Mouse (Mus musculus) lung, postnatal 0 days (tissue): ENCODE data around the gene Qsox2. TPM values are rescaled to one million over a fixed set of nuclear protein-coding genes. Genes with fewer than 3 reads are reported as not detected.

Experiments
- ATAC-seq: fragments of 200-750 bp; cut with Nextera tagmentation; 2 replicates; pipeline ENCODE4 v1.8.0; 2017; ENCODE audit warnings: moderate library complexity
- DNase-seq: peaks from one replicate; pipeline ENCODE4 v3.0.0-alpha.2; 2016; ENCODE audit warnings: low spot score
- H3K27ac ChIP-seq: fragments of 300-500 bp; sonication (generic); 2 replicates; pipeline ENCODE4 v1.5.1; 2014; ENCODE audit warnings: antibody characterized with exemption, mild to moderate bottlenecking, low read length, mixed read lengths
- H3K27me3 ChIP-seq: fragments of 300-500 bp; sonication (generic); replicated peaks from 2 replicates; pipeline ENCODE4 v1.6.1; 2014; ENCODE audit warnings: low read length, mixed read lengths; ENCODE audit not compliant: insufficient read depth
- H3K36me3 ChIP-seq: fragments of 300-500 bp; sonication (generic); 2 replicates; pipeline ENCODE4 v1.6.1; 2014; ENCODE audit warnings: low read length, mixed read lengths; ENCODE audit not compliant: insufficient read depth
- H3K4me1 ChIP-seq: fragments of 300-500 bp; sonication (generic); 2 replicates; pipeline ENCODE4 v1.6.1; 2014; ENCODE audit warnings: antibody characterized with exemption, low read depth, low read length, mixed read lengths; ENCODE audit not compliant: insufficient read depth
- H3K4me2 ChIP-seq: fragments of 300-500 bp; sonication (generic); replicated peaks from 2 replicates; pipeline ENCODE4 v1.6.1; 2014; ENCODE audit warnings: low read depth, mild to moderate bottlenecking, low read length, moderate library complexity, mixed read lengths
- H3K4me3 ChIP-seq: fragments of 300-500 bp; sonication (generic); 2 replicates; pipeline ENCODE4 v1.5.1; 2014; ENCODE audit warnings: low read depth, low read length
- H3K9ac ChIP-seq: fragments of 300-500 bp; sonication (generic); replicated peaks from 2 replicates; pipeline ENCODE4 v1.6.1; 2014; ENCODE audit warnings: low read depth, mild to moderate bottlenecking
- H3K9me3 ChIP-seq: fragments of 300-500 bp; sonication (generic); 2 replicates; pipeline ENCODE4 v1.6.1; 2016; ENCODE audit warnings: low read length, mixed read lengths
- CTCF ChIP-seq: IDR thresholded peaks from 2 replicates; pipeline ENCODE4 v1.5.1; 2016; ENCODE audit warnings: antibody characterized with exemption, mild to moderate bottlenecking
- EP300 ChIP-seq: IDR thresholded peaks from 2 replicates; pipeline ENCODE4 v1.6.1; 2016; ENCODE audit warnings: antibody characterized with exemption, mild to moderate bottlenecking, control low read depth
- WGBS: fragments of 180-500 bp; shearing (Covaris S2); extraction: QIAGEN DNeasy Blood & Tissue Kit; methylation state at CpG from one replicate; pipeline ENCODE4 v1.1.7; 2014; 5-methylcytosine and 5-hydroxymethylcytosine counted together
- polyA plus RNA-seq: library from polyadenylated mRNA; unstranded; fragments of >200 nt; fragmentation: Nextera tagmentation; extraction: Ambion mirVana; gene quantifications from 2 replicates; pipeline ENCODE4 v1.2.1, GENCODE M21; 2015

Qsox2 gene
- polyA plus RNA-seq, 1 experiment from 2014 or later = 11.3 TPM

DNA sequence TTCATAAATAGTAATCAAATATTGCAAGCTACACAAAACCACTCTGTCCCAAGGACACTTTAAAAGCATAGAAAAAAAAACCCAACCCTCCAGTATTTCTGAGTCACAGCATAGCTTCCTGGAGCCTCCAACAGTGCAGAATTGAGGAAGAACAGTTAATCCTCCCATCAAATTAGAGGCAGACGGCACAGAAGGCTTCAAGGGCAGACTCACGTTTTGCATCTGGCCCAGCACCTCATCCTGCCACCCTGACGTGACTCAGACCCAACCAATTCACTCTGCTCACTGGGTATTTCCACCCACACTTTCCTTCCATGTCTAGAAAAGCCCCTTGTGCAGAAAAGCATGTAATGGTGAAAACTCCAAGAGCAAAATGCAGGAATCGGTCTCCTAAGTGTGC lies 7.1 kb downstream of the Qsox2 start:
- H3K9me3 ChIP-seq = no peaks in the 10 kb centered on the region
- no peaks in the 10 kb centered on the region for H3K36me3 ChIP-seq
- WGBS = 70% methylated on average over 4 of the region's 4 CpGs
- DNase-seq (no peak), ATAC-seq (no peak)
- H3K4me2 ChIP-seq = no peak overlapping the region
- H3K4me3 ChIP-seq = no peak overlapping the region
- H3K27me3 ChIP-seq = no peaks in the 10 kb centered on the region
- no peak overlapping the region for H3K27ac ChIP-seq
- H3K4me1 ChIP-seq = no peaks in the 10 kb centered on the region
- H3K9ac ChIP-seq = no peak overlapping the region
- TF ChIP-seq CTCF = no peak
- TF ChIP-seq EP300 = no peak

DNA sequence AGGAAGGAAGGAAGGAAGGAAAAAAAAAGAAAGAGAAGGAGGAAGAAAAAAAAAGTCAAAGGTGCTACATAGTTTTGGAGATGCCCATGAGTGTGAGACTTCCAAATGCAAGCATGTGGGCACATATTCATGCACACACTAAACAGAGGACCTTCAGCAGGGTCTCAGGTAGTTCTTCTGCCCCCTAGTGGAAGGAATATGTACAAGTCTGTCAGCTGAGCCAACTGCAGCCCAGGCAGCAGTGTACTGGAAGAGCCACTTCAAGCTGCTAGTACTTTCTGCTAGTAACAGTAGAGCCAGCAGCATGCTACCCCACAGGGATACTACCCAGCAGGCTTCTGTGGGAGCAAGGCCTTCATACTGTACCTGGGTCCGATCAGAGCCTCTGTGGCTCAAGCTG lies 9.5 kb downstream of the Qsox2 start:
- H3K4me1 ChIP-seq = no peaks in the 10 kb centered on the region
- no peak overlapping the region for H3K4me2 ChIP-seq
- WGBS = 73% methylated on average over 1 of the region's 1 CpGs
- H3K9me3 ChIP-seq = no peaks in the 10 kb centered on the region
- TF ChIP-seq CTCF (peak; percentile 86), EP300 (no peak)
- H3K27ac ChIP-seq = no peak overlapping the region
- ATAC-seq (peak; percentile 77), DNase-seq (peak; percentile 78)
- H3K27me3 ChIP-seq = no peaks in the 10 kb centered on the region
- no peak overlapping the region for H3K4me3 ChIP-seq
- no peaks in the 10 kb centered on the region for H3K36me3 ChIP-seq
- H3K9ac ChIP-seq = no peak overlapping the region

DNA sequence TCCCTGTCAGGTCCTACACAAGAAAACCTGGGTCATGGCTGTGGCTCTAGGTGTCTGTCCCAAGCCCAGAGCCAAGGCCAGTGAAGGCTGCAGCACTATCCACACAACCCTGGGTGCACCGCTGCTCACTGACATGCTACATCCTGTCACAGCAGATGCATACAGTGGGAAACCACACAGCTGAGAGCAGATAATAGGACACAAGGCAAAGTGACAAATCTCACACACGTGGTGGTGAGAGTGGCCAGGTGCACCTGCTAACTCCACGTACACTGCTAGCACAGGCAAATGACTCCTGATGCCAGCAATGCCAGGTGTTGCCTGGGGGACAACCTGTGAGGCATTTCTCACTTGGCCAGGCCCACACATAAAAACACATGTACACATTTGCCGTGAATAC lies 12.1 kb downstream of the Qsox2 start:
- no peak for ATAC-seq
- TF ChIP-seq CTCF = no peak
- TF ChIP-seq EP300 = no peak
- H3K36me3 ChIP-seq = peaks cover 4% of the 10 kb centered on the region; the same call in 1 of the 2 replicates

DNA sequence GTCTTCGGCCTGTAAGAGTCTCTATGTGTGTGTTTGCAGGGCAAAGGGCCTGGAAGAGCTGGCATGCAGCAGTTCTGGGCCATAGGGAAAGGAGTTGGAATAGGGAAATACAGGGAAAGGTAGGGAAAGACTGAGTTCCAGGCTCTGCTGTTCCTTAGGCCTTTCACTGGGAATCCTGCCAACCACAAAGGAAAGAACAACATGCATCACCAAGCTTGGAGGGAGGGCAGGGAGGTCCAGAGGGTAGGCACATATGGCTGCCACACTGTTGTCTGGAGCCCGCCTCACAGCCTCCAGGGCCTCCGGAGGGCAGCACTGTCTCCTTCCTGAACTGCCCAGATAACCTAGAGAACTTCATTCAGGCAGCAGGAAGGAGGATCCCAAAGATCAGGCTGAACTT lies 13.4 kb downstream of the Qsox2 start:
- H3K36me3 ChIP-seq = peaks cover 4% of the 10 kb centered on the region; the same call in 1 of the 2 replicates
- H3K4me2 ChIP-seq = no peak overlapping the region
- TF ChIP-seq EP300 = no peak
- no peak for TF ChIP-seq CTCF
- H3K4me3 ChIP-seq = no peak overlapping the region
- no peaks in the 10 kb centered on the region for H3K4me1 ChIP-seq
- no peak overlapping the region for H3K9ac ChIP-seq
- no peak overlapping the region for H3K27ac ChIP-seq
- WGBS = 86% methylated on average over 3 of the region's 3 CpGs
- no peak for ATAC-seq
- no peaks in the 10 kb centered on the region for H3K9me3 ChIP-seq
- no peak for DNase-seq
- no peaks in the 10 kb centered on the region for H3K27me3 ChIP-seq

More for the DNA sequence above, 12.1 kb downstream of the Qsox2 start:
- Histone ChIP-seq H3K4me2 (no peak overlapping the region), H3K4me3 (no peak overlapping the region), H3K27ac (no peak overlapping the region), H3K27me3 (no peaks in the 10 kb centered on the region), H3K4me1 (no peaks in the 10 kb centered on the region), H3K9ac (no peak overlapping the region), H3K9me3 (no peaks in the 10 kb centered on the region)
- WGBS = 87% methylated on average over 4 of the region's 4 CpGs
- no peak for DNase-seq

DNA sequence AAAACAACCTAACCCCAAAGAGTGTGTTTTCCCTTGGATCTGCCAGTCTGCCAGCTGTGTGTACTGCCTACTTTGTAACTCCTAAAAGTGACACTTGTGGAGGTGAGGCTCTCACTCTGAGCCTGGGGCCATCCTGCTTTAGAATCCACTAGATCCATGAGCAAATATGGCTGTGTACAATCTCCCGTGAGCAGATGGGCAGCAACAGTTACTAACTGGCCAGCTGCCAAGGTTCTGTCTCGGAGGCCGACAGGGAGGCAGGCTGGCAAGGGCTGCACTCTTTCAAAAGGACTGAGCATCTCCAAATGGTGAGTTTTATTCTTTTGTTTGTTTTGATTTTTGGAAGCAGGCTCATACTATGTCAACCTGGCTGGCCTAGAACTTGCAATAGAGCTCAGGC lies 22.8 kb downstream of the Qsox2 start:
- Histone ChIP-seq H3K9me3 (no peaks in the 10 kb centered on the region), H3K4me1 (no peaks in the 10 kb centered on the region), H3K36me3 (peaks cover 31% of the 10 kb centered on the region; the same call in 1 of the 2 replicates), H3K27me3 (no peaks in the 10 kb centered on the region), H3K9ac (no peak overlapping the region), H3K4me2 (no peak overlapping the region), H3K27ac (no peak overlapping the region), H3K4me3 (no peak overlapping the region)
- DNase-seq (no peak), ATAC-seq (no peak)
- 11% methylated on average over 3 of the region's 3 CpGs for WGBS
- TF ChIP-seq CTCF = no peak
- TF ChIP-seq EP300 = no peak

DNA sequence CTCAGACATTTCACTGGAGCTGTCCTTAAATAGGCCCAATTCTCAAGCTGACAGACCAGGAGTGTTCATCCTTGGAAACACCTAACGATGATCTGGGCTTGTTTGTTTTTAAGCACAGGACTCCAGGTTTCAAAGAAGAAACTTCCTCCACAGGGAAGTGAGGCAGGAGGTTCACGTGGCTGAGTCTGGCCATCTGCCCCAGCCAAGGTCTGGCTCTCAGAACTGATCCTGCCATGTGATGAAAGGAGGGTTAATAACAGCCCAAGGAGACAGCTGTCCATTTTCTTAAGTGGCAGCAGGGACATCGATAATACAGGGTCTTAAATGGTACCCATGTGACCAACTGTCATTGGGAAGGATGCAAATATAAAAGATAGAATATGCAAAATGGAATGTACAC lies 27.8 kb downstream of the Qsox2 start:
- 80% methylated on average over 3 of the region's 3 CpGs for WGBS
- Histone ChIP-seq H3K9me3 (no peaks in the 10 kb centered on the region), H3K4me3 (no peak overlapping the region), H3K4me2 (no peak overlapping the region), H3K27ac (no peak overlapping the region), H3K27me3 (peaks cover 35% of the 10 kb centered on the region), H3K9ac (no peak overlapping the region), H3K4me1 (no peaks in the 10 kb centered on the region), H3K36me3 (peaks cover 16% of the 10 kb centered on the region; the same call in 1 of the 2 replicates)
- DNase-seq (no peak), ATAC-seq (no peak)
- TF ChIP-seq EP300 (no peak), CTCF (no peak)
